Mouse (Mus musculus) forebrain, postnatal 0 days (tissue): ENCODE results near the gene Dock1. TPM values are rescaled to one million over a fixed set of nuclear protein-coding genes. Genes with fewer than 3 reads are reported as not detected.

Experiments used
- ATAC-seq: fragments of 200-750 bp; cut with Nextera tagmentation; 2 replicates; pipeline ENCODE4 v1.8.0; 2017; ENCODE audit warnings: mild to moderate bottlenecking, moderate library complexity
- DNase-seq: peaks from one replicate; pipeline ENCODE4 v3.0.0-alpha.2; 2015
- H3K27ac ChIP-seq: fragments of 300-500 bp; sonication (generic); 2 replicates; pipeline ENCODE4 v1.5.1; 2014; ENCODE audit warnings: low read depth, mild to moderate bottlenecking, antibody characterized with exemption, low read length, moderate library complexity, mixed read lengths
- H3K27me3 ChIP-seq: fragments of 300-500 bp; sonication (generic); 2 replicates; pipeline ENCODE4 v1.6.1; 2014; ENCODE audit warnings: mild to moderate bottlenecking, low read length, mixed read lengths; ENCODE audit not compliant: insufficient read depth
- H3K36me3 ChIP-seq: fragments of 300-500 bp; sonication (generic); 2 replicates; pipeline ENCODE4 v1.6.1; 2014; ENCODE audit warnings: mild to moderate bottlenecking, moderate library complexity; ENCODE audit not compliant: insufficient read depth
- H3K4me1 ChIP-seq: fragments of 300-500 bp; sonication (generic); 2 replicates; pipeline ENCODE4 v1.6.1; 2014; ENCODE audit warnings: antibody characterized with exemption; ENCODE audit not compliant: insufficient read depth
- H3K4me2 ChIP-seq: fragments of 300-500 bp; sonication (generic); 2 replicates; pipeline ENCODE4 v1.6.1; 2014; ENCODE audit warnings: low read depth, mild to moderate bottlenecking, moderate library complexity
- H3K4me3 ChIP-seq: fragments of 300-500 bp; sonication (generic); 2 replicates; pipeline ENCODE4 v1.5.1; 2014; ENCODE audit warnings: low read depth, low read length, mixed read lengths
- H3K9ac ChIP-seq: fragments of 300-500 bp; sonication (generic); 2 replicates; pipeline ENCODE4 v1.6.1; 2014; ENCODE audit warnings: mild to moderate bottlenecking
- H3K9me3 ChIP-seq: fragments of 300-500 bp; sonication (generic); 2 replicates; pipeline ENCODE4 v1.6.1; 2016; ENCODE audit warnings: low read length
- CTCF ChIP-seq: sonication (generic); IDR thresholded peaks from 2 replicates; pipeline ENCODE4 v1.5.1; 2016; ENCODE audit warnings: antibody characterized with exemption, control low read depth, low read depth
- WGBS: fragments of 180-500 bp; shearing (Covaris S2); extraction: QIAGEN DNeasy Blood & Tissue Kit; methylation state at CpG from one replicate; pipeline ENCODE4 v1.1.7; 2014; 5-methylcytosine and 5-hydroxymethylcytosine counted together
- polyA plus RNA-seq: library from polyadenylated mRNA; unstranded; fragments of >200 nt; fragmentation: Nextera tagmentation; extraction: Ambion mirVana; gene quantifications from 2 replicates; pipeline ENCODE4 v1.2.1, GENCODE M21; 2015
- total RNA-seq: library from RNA; depleted of rRNA; stranded (reverse); fragments of >200 nt; gene quantifications from 2 replicates; pipeline ENCODE4 v1.2.3, GENCODE M21; 2014

Dock1 gene
- total and polyA plus RNA-seq, 2 experiments from 2014 or later = 5.5 to 12.6 TPM

GRCm38 (mm10) chr7:135020762-135021161 is 350.3 kb downstream of the Dock1 start:
- no peak for DNase-seq
- Histone ChIP-seq H3K4me2 (no peak overlapping the region), H3K36me3 (no peaks in the 10 kb centered on the region), H3K9me3 (no peaks in the 10 kb centered on the region), H3K4me1 (no peaks in the 10 kb centered on the region), H3K4me3 (no peak overlapping the region), H3K27ac (no peak overlapping the region), H3K27me3 (no peaks in the 10 kb centered on the region), H3K9ac (no peak overlapping the region)
- ATAC-seq = no peak
- WGBS = 69% methylated on average over 7 of the region's 7 CpGs
- TF ChIP-seq CTCF = no peak

GRCm38 (mm10) chr7:135021544-135022100 is 351.2 kb downstream of the Dock1 start:
- H3K9me3 ChIP-seq = no peaks in the 10 kb centered on the region
- H3K36me3 ChIP-seq = no peaks in the 10 kb centered on the region
- H3K27me3 ChIP-seq = no peaks in the 10 kb centered on the region
- H3K4me1 ChIP-seq = no peaks in the 10 kb centered on the region
- 54% methylated on average over 9 of the region's 9 CpGs for WGBS
- TF ChIP-seq CTCF = no peak
- H3K4me3 ChIP-seq = no peak overlapping the region
- no peak overlapping the region for H3K4me2 ChIP-seq
- no peak for DNase-seq
- no peak for ATAC-seq
- no peak overlapping the region for H3K9ac ChIP-seq
- no peak overlapping the region for H3K27ac ChIP-seq

DNA sequence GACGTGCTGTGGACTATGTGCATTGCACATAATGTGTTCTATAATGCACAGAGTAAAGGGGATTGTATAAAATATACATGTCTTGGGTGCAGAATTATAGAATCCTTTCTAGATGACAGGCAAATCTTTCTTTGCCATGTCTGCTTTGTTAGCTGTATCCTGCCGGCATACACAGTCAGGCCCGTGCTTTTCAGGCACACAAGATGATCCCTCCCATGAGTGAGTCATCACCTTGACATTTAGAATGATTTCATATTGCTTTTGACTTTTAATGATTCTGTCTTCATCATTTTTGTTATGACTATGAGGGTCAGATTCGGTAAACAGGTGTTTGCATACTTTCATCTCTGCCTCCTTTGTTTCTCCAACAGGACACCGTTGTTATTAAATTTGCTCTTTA is 354.1 kb downstream of the Dock1 start:
- Histone ChIP-seq H3K4me2 (no peak overlapping the region), H3K4me1 (no peaks in the 10 kb centered on the region), H3K9me3 (no peaks in the 10 kb centered on the region), H3K27me3 (no peaks in the 10 kb centered on the region), H3K36me3 (no peaks in the 10 kb centered on the region), H3K9ac (no peak overlapping the region), H3K27ac (no peak overlapping the region), H3K4me3 (no peak overlapping the region)
- 87% methylated on average over 5 of the region's 5 CpGs for WGBS
- no peak for DNase-seq
- ATAC-seq = no peak
- TF ChIP-seq CTCF = no peak

DNA sequence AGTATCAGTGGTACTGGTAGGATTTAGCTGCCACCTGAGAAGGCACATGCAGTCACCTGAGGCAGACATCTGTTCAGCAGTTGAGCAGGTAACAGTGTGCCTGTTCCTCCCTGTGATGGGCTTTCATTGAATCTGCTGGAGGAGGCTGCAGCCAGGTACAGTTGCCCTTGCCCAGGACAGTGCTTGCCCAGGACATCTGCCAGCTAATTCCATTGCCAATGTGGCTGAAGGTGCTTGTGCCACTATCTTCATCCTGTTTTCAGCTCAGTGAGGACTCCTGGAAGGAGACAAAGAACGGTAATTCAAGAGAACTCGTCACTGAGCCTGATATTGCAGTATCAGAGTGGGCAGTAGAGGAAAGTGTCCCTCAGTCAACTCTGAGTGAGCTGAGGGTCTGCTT is 358.3 kb downstream of the Dock1 start:
- 90% methylated on average over 2 of the region's 2 CpGs for WGBS
- no peak overlapping the region for H3K4me3 ChIP-seq

DNA sequence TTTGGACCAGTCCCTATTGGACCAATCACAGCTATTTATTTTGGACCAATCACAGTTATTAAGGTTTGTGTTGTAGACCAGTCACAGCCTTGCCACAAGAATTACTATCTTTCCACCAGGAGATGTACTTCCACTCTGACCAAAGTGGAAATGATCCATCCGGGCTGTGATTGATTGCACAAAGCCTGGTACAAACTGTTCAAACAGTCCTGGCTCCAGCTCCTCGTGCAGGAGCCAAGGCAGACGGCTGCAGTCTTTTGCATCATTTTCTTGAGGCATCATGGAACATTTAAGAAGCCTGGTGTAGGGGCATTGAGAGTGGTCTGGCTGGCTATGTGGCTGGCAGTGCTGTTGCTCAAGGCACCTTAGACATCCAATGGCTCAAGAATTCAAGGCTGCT is 358.7 kb downstream of the Dock1 start:
- Histone ChIP-seq H3K9ac (no peak overlapping the region), H3K27me3 (no peaks in the 10 kb centered on the region), H3K4me3 (no peak overlapping the region), H3K9me3 (no peaks in the 10 kb centered on the region), H3K4me2 (no peak overlapping the region), H3K36me3 (no peaks in the 10 kb centered on the region), H3K4me1 (no peaks in the 10 kb centered on the region), H3K27ac (no peak overlapping the region)
- DNase-seq (peak; percentile 57), ATAC-seq (peak; percentile 42)
- TF ChIP-seq CTCF = no peak
- 57% methylated on average over 3 of the region's 3 CpGs for WGBS

More for the DNA sequence above, 358.3 kb downstream of the Dock1 start:
- Histone ChIP-seq H3K9me3 (no peaks in the 10 kb centered on the region), H3K27me3 (no peaks in the 10 kb centered on the region), H3K36me3 (no peaks in the 10 kb centered on the region), H3K27ac (no peak overlapping the region), H3K4me1 (no peaks in the 10 kb centered on the region), H3K9ac (no peak overlapping the region), H3K4me2 (no peak overlapping the region)
- ATAC-seq (no peak), DNase-seq (no peak)
- no peak for TF ChIP-seq CTCF

DNA sequence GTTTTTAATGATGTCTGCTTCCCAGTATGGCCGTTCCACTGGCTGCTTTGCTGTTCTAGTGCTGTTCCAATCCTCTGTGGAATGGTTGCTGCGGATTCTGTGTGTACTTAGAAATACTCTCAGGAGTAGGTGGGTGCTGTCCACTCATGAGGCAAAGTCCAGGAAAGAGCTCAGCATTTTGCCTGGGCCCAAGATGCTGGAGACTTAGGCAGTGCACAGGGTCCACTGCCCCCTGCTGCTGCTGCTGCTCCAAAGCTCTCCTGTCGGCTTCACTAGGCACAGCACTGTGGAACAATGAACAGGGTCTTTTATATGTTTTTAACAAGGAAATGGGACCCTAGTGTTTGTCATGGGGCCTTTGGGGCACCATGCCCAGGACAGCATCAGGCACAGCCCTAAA is 361.0 kb downstream of the Dock1 start:
- Histone ChIP-seq H3K9me3 (no peaks in the 10 kb centered on the region), H3K4me1 (no peaks in the 10 kb centered on the region), H3K36me3 (no peaks in the 10 kb centered on the region), H3K4me2 (no peak overlapping the region), H3K9ac (no peak overlapping the region), H3K27ac (no peak overlapping the region), H3K4me3 (no peak overlapping the region), H3K27me3 (no peaks in the 10 kb centered on the region)
- no peak for ATAC-seq
- no peak for DNase-seq
- WGBS = 69% methylated on average over 3 of the region's 3 CpGs
- TF ChIP-seq CTCF = 0 out of 2 replicates have a peak, but pooled peaks have one; percentile 5

DNA sequence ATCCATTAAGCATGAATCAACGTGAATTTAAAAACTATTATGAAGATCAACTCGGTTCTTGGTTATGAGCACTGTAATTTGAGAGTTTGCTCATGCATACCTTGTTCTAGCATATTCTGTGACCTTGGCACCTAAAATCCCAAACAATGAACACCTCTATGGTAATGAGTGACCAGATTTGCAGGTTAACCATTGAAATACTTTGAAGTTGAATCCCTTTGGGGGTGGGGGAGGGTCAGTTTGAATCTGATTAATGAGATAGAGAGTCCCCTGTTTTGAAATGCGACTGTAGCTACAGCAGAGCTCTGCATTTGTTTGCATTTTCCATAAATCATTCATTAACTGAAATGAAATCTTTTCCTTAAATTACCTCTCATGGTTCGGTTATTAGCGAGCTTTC is 364.4 kb downstream of the Dock1 start:
- Histone ChIP-seq H3K36me3 (no peaks in the 10 kb centered on the region), H3K4me1 (no peaks in the 10 kb centered on the region), H3K4me2 (no peak overlapping the region), H3K27me3 (no peaks in the 10 kb centered on the region), H3K9me3 (no peaks in the 10 kb centered on the region), H3K9ac (no peak overlapping the region), H3K4me3 (no peak overlapping the region), H3K27ac (no peak overlapping the region)
- ATAC-seq = no peak
- 82% methylated on average over 5 of the region's 5 CpGs for WGBS
- DNase-seq = no peak
- TF ChIP-seq CTCF = no peak
